Mouse (Mus musculus): ENCODE data around the gene Nme7.

DNA sequence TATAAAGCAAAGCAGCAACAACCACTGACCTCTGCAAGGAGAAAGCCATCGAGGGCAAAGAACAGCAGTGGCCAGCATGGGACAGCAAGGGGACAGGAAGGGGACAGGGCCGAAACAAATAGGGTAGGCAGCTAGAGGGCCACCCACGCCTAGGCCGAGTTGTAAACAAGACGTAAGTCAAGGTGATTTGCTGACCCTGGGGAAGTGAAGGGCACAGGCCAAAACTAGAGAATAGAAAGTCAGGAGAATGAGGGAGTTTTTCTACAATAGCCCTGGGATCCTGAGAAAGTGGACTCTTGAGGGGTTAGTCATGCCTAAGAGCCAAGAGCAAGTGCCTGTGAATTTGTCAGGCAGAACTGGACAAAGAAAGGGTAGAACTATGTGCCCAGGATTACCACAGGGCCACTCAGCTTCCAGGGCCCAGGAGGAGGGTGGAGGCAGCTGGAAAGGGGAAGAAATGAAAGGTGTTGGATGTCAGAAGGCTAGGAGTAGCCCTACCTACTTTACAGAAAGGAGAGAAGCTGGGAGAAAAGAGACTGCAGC, 141.8 kb downstream of the Nme7 start:
- no peak for TF ChIP-seq E2F4 (IDR thresholded peaks at IDR 0.05; ENCODE audit: insufficient replicate concordance, low read depth, low read length)
- TF ChIP-seq POLR2A (IDR thresholded peaks at IDR 0.05; ENCODE audit: low read depth, low read length): no peak
- TF ChIP-seq ZKSCAN1 (IDR thresholded peaks at IDR 0.05; ENCODE audit: borderline replicate concordance, low read depth, low read length): no peak
- no peak for TF ChIP-seq RAD21 (IDR thresholded peaks at IDR 0.05; ENCODE audit: low read depth, low read length)
- no peak for TF ChIP-seq UBTF (IDR thresholded peaks at IDR 0.05; ENCODE audit: low read depth, low read length)
- TF ChIP-seq CTCF (conservative IDR thresholded peaks at IDR 0.05 in 1 of 2, IDR thresholded peaks at IDR 0.05 in 1 of 2; ENCODE audit: low read depth in 2 of 2, low read length in 2 of 2): no peak
- no peak for TF ChIP-seq CHD2 (IDR thresholded peaks at IDR 0.05; ENCODE audit: low read length)
- no peak for TF ChIP-seq SIN3A (IDR thresholded peaks at IDR 0.05; ENCODE audit: low read length)
- no peak for TF ChIP-seq MEF2A (IDR thresholded peaks at IDR 0.05; ENCODE audit: borderline replicate concordance, low read depth, low read length)

All from CH12.LX (cell line).